Mouse (Mus musculus): Measurements from ENCODE around the gene Pnrc2. TPM values are rescaled to one million over a fixed set of nuclear protein-coding genes. Genes with fewer than 3 reads are reported as not detected.

Pnrc2 gene
- 3.4 and 3.8 TPM in 2 replicates for polyA plus RNA-seq (2012; rRNA removed; ENCODE audit: low replicate concordance)

DNA sequence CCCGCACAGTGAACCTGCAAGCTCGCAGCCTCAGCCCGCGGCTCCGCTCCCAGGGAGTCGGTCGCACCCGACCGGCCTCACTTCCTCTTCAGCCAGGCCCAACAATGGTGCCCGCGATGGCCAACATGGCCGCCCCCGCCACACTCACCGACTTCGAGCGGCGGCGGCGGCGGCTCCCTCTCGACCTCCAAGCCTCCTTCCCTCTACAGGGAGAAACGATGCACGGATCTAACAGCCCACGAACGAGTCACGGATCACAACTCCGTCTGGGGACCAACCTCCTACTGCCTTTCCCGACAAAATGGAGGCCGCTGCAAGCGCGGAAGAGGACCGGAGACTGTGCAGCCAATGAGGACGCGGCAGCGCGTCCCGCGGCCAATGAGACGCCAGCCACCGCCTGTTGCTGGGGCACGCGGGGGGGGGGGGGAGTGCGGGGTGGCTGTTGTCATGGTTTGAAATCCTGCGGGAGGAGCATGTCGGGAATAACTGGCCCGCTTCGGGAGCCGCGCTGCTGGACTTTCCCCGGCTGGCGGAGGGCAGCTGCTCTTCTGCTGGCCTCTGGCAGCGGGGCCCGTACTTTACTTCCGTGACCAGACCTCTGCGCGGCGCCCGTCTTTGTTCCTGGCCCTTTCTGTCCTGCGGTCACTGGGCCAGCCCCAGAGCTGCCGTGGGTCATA lies at the start of gene Pnrc2:
Pnrc2 (minus strand) TSS at position 325 of the 677 bp plus-strand sequence.

DNA sequence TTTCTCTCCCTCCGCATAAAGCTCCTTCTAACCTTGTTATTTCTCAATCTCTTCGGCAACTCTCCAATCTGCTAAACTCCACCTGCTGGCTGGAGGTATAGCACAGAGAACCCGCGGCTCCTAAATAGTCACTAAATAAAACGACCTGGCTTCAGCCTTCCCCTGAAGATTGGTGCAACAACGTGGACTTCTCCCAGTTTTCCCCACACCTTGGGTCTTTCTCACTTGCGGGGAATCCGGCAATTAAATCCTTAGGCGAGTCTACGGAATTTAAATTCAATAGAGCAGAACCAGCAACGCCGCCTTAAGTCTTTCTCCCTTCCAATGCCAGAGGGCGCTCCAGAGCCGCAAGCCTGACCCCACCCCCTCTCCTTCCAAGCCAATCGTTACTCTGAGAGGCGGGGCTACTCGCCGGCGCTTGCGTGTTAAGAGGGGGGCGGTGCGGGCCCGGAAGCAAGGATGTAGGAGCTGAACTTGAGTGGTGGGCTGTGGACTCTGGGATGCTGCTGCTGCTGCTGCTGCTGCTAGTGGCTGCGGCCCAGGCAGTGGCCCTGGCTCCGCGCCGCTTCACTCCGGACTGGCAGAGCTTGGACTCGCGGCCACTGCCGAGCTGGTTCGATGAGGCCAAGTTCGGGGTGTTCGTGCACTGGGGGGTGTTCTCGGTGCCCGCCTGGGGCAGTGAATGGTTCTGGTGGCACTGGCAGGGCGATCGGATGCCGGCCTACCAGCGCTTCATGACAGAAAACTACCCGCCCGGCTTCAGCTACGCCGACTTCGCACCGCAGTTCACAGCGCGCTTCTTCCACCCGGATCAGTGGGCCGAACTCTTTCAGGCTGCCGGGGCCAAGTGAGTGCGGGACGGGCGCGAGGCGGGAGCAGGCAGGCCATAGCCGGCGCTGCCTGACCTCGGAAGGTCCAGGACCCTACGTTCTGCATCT lies 46.9 kb upstream of the Pnrc2 start, which contains the start of gene Fuca1:
Fuca1 (plus strand) TSS at position 432 of the 938 bp plus-strand sequence.

DNA sequence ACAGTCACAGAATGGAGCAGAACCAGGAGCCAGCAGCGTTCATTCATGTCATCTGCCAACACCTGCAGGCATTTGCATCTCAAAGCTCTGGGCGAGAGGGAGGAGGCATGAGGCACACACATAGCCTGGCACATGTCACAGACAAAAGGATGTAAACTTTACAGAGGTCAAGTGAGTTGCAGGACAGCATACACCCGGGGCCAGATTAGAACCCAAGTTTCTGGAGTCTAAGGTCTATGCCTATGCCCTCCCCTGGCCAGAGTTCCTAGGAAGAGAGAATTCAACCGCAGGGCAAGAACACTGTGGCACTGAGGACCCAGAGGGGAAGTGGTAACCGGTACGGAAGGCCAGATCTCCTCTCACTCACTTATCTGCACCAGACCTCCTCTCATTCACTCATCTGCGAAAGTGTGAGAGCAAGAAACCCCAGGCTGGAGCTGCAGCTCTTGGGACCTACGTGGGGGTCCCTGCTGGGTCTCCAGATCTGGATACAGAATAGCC lies 21.5 kb upstream of the Pnrc2 start, which contains the start of gene Cnr2:
Cnr2 (plus strand) TSS at position 324 of the 501 bp plus-strand sequence.

DNA sequence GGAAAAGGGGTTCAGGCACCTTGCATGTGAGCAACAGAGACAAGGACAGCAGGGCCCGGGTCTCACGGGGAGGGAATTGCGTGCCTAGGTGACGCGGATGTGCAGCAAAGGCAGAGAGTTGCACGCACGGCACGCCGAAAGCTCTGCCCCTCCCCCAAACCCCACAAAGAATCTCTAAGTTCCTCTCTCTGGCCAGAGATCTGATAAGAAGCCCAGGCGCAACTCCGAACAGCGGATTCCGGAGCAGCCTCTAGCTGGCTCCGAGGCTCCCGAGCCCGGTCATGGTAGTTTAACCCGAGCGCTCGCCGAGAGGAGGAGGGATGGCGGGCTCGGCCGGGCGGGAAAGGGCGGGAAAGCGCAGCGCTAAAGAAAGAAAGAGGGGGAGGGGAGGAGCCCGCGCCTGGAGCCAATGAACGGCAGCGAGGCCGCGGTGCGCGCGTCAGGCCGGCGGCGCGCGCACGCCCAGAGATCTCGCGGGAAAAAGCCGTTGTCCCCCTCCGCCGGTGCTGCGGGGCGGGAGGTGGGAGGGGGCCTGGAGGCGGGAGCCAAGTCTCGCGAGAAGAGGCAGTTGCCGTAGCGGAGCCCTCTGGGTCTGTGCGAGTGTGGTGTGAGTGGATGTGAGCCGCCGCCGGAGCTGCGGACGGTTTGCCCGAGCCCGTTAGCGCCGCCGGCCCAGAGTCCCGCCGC lies 18.0 kb downstream of the Pnrc2 start, which contains the start of gene Srsf10:
Srsf10 (plus strand) TSS at position 212 of the 687 bp plus-strand sequence.

Other genes with a start within 250 kb of the Pnrc2 start
- 4.1 and 5.8 TPM in 2 replicates for gene Ifnlr1, start 187.6 kb downstream of the Pnrc2 start, polyA plus RNA-seq (2012; rRNA removed; ENCODE audit: low replicate concordance)
- gene Il22ra1, start 145.7 kb downstream of the Pnrc2 start, polyA plus RNA-seq (2012; rRNA removed; ENCODE audit: low replicate concordance): 46.3 and 67.2 TPM in 2 replicates
- 0.37 and 0.43 TPM in 2 replicates for gene Myom3, start 114.1 kb downstream of the Pnrc2 start, polyA plus RNA-seq (2012; rRNA removed; ENCODE audit: low replicate concordance)
- 31.2 and 53.2 TPM in 2 replicates for gene Srsf10, start 18.1 kb downstream of the Pnrc2 start, polyA plus RNA-seq (2012; rRNA removed; ENCODE audit: low replicate concordance)
- 0.25 and 0.60 TPM in 2 replicates for gene Cnr2, start 21.5 kb upstream of the Pnrc2 start, polyA plus RNA-seq (2012; rRNA removed; ENCODE audit: low replicate concordance)
- gene Fuca1, start 46.9 kb upstream of the Pnrc2 start, polyA plus RNA-seq (2012; rRNA removed; ENCODE audit: low replicate concordance): 68.8 and 70.6 TPM in 2 replicates
- 60.5 and 79.9 TPM in 2 replicates for gene Hmgcl, start 72.6 kb upstream of the Pnrc2 start, polyA plus RNA-seq (2012; rRNA removed; ENCODE audit: low replicate concordance)
- 172 and 258 TPM in 2 replicates for gene Gale, start 89.9 kb upstream of the Pnrc2 start, polyA plus RNA-seq (2012; rRNA removed; ENCODE audit: low replicate concordance)
- 154 and 222 TPM in 2 replicates for gene Lypla2, start 98.8 kb upstream of the Pnrc2 start, polyA plus RNA-seq (2012; rRNA removed; ENCODE audit: low replicate concordance)
- gene Pithd1, start 113.4 kb upstream of the Pnrc2 start, polyA plus RNA-seq (2012; rRNA removed; ENCODE audit: low replicate concordance): 28.5 and 60.6 TPM in 2 replicates
- gene Eloa, start 147.9 kb upstream of the Pnrc2 start, polyA plus RNA-seq (2012; rRNA removed; ENCODE audit: low replicate concordance): 2.6 and 3.3 TPM in 2 replicates
- 112 and 150 TPM in 2 replicates for gene Rpl11, start 179.6 kb upstream of the Pnrc2 start, polyA plus RNA-seq (2012; rRNA removed; ENCODE audit: low replicate concordance)

All from duodenum, adult 2 months (tissue).